Mouse (Mus musculus) MEL (cell line): ENCODE measurements around the gene Plpp6. TPM values are rescaled to one million over a fixed set of nuclear protein-coding genes. Genes with fewer than 3 reads are reported as not detected.
A peak's percentile ranks its signal among the peaks of the same experiment; 100 is the strongest.

Experiments used
- DNase-seq: peaks from one replicate; pipeline ENCODE4 v3.0.0; 2011; ENCODE audit warnings: low read depth, low spot score
- H3K27ac ChIP-seq: 2 replicates; pipeline ENCODE4 v1.5.1; 2012; ENCODE audit warnings: low read depth, mild to moderate bottlenecking, control low read depth, low read length, moderate library complexity; ENCODE audit not compliant: control insufficient read depth
- H3K27me3 ChIP-seq, 2 experiments: fragments of 150-350 bp in 1 of 2; sonication (generic) in 1 of 2; 2 replicates each; pipeline ENCODE4 v1.6.1; 2012; ENCODE audit warnings: low read length in 2 of 2, mild to moderate bottlenecking in 2 of 2, improper control_type of control experiment in 1 of 2, moderate library complexity in 1 of 2; ENCODE audit not compliant: insufficient read depth in 2 of 2, control insufficient read depth in 1 of 2
- H3K36me3 ChIP-seq, 2 experiments: 2 replicates each; pipeline ENCODE4 v1.6.1; 2012 to 2014; ENCODE audit warnings: low read length in 2 of 2, improper control_type of control experiment in 1 of 2, inconsistent platforms in 1 of 2, mild to moderate bottlenecking in 1 of 2; ENCODE audit not compliant: insufficient read depth in 2 of 2, control insufficient read depth in 1 of 2
- H3K4me1 ChIP-seq, 2 experiments: fragments of 150-350 bp in 1 of 2; sonication (generic) in 1 of 2; 2 replicates each; pipeline ENCODE4 v1.6.1; 2012; ENCODE audit warnings: low read length in 2 of 2, improper control_type of control experiment in 1 of 2, mild to moderate bottlenecking in 1 of 2; ENCODE audit not compliant: insufficient read depth in 2 of 2, control insufficient read depth in 1 of 2
- H3K4me3 ChIP-seq, 2 experiments: fragments of 150-350 bp in 1 of 2; sonication (generic) in 1 of 2; 2 replicates each; pipeline ENCODE4 v1.5.1; 2012; ENCODE audit warnings: low read depth in 2 of 2, low read length in 2 of 2, mild to moderate bottlenecking in 2 of 2, moderate library complexity in 2 of 2, control low read depth in 1 of 2, improper control_type of control experiment in 1 of 2; ENCODE audit not compliant: control insufficient read depth in 1 of 2, insufficient read depth in 1 of 2
- H3K79me2 ChIP-seq: 2 replicates; pipeline ENCODE4 v1.6.1; 2012; ENCODE audit warnings: mild to moderate bottlenecking, low read length, moderate library complexity; ENCODE audit not compliant: control insufficient read depth, poor library complexity, insufficient read depth
- H3K9ac ChIP-seq: 2 replicates; pipeline ENCODE4 v1.6.1; 2012; ENCODE audit warnings: low read depth, mild to moderate bottlenecking, control low read depth, low read length, moderate library complexity; ENCODE audit not compliant: control insufficient read depth, poor library complexity, severe bottlenecking
- H3K9me3 ChIP-seq: fragments of 150-350 bp; sonication (generic); replicated peaks from 2 replicates; pipeline ENCODE4 v1.6.1; 2012; ENCODE audit warnings: mild to moderate bottlenecking, low read length, improper control_type of control experiment, moderate library complexity; ENCODE audit not compliant: insufficient read depth
- CTCF ChIP-seq, 3 experiments: IDR thresholded peaks in 2 of 3; conservative IDR thresholded peaks in 1 of 3; 2 replicates each; pipeline ENCODE4 v1.5.1; 2011 to 2012; ENCODE audit warnings: low read length in 3 of 3, low read depth in 2 of 3, mild to moderate bottlenecking in 2 of 3, improper control_type of control experiment in 1 of 3, inconsistent platforms in 1 of 3, mixed read lengths in 1 of 3, moderate library complexity in 1 of 3; ENCODE audit not compliant: control insufficient read depth in 1 of 3, insufficient read depth in 1 of 3, poor library complexity in 1 of 3, severe bottlenecking in 1 of 3
- ELF1 ChIP-seq: IDR thresholded peaks from 2 replicates; pipeline ENCODE4 v1.6.1; 2014; ENCODE audit warnings: low read depth, mild to moderate bottlenecking, inconsistent platforms, low read length, improper control_type of control experiment, moderate library complexity
- GABPA ChIP-seq: IDR thresholded peaks from 2 replicates; pipeline ENCODE4 v1.6.1; 2012; ENCODE audit warnings: low read depth, mild to moderate bottlenecking, inconsistent platforms, low read length, improper control_type of control experiment, moderate library complexity
- HCFC1 ChIP-seq: IDR thresholded peaks from 2 replicates; pipeline ENCODE4 v1.6.1; 2012; ENCODE audit warnings: low read depth, mild to moderate bottlenecking, inconsistent platforms, low read length, improper control_type of control experiment, moderate library complexity
- MAFK ChIP-seq: IDR thresholded peaks from 2 replicates; pipeline ENCODE4 v1.6.1; 2011; ENCODE audit warnings: low read depth, mild to moderate bottlenecking, low read length, improper control_type of control experiment, borderline replicate concordance
- MXI1 ChIP-seq: IDR thresholded peaks from 2 replicates; pipeline ENCODE4 v1.6.1; 2011; ENCODE audit warnings: mild to moderate bottlenecking, low read depth, low read length, improper control_type of control experiment
- NELFE ChIP-seq: IDR thresholded peaks from 2 replicates; pipeline ENCODE4 v1.6.1; 2011; ENCODE audit warnings: low read depth, low read length, improper control_type of control experiment
- NRF1 ChIP-seq: IDR thresholded peaks from 2 replicates; pipeline ENCODE4 v1.6.1; 2014; ENCODE audit warnings: low read depth, mild to moderate bottlenecking, inconsistent platforms, low read length, improper control_type of control experiment, moderate library complexity; ENCODE audit not compliant: poor library complexity, insufficient read depth, severe bottlenecking
- POLR2AphosphoS2 ChIP-seq: IDR thresholded peaks from 2 replicates; pipeline ENCODE4 v1.6.1; 2011; ENCODE audit warnings: low read length, improper control_type of control experiment
- POLR2AphosphoS5 ChIP-seq: IDR thresholded peaks from 2 replicates; pipeline ENCODE4 v1.6.1; 2012; ENCODE audit warnings: low read depth, borderline replicate concordance, mild to moderate bottlenecking, inconsistent platforms, low read length, moderate library complexity, mixed read lengths
- RAD21 ChIP-seq: IDR thresholded peaks from 2 replicates; pipeline ENCODE4 v1.6.1; 2011; ENCODE audit warnings: mild to moderate bottlenecking, low read depth, low read length, improper control_type of control experiment
- SMC3 ChIP-seq: IDR thresholded peaks from 2 replicates; pipeline ENCODE4 v1.6.1; 2011; ENCODE audit warnings: low read depth, low read length, improper control_type of control experiment
- USF1 ChIP-seq: IDR thresholded peaks from 2 replicates; pipeline ENCODE4 v1.6.1; 2014; ENCODE audit warnings: low read depth, mild to moderate bottlenecking, inconsistent platforms, low read length, improper control_type of control experiment, moderate library complexity
- USF2 ChIP-seq, 2 experiments: IDR thresholded peaks; 2 replicates each; pipeline ENCODE4 v1.6.1; 2011 to 2012; ENCODE audit warnings: improper control_type of control experiment in 2 of 2, low read length in 2 of 2, borderline replicate concordance in 1 of 2, inconsistent platforms in 1 of 2, low read depth in 1 of 2, mild to moderate bottlenecking in 1 of 2; ENCODE audit not compliant: insufficient read depth in 1 of 2
- ZC3H11A ChIP-seq: IDR thresholded peaks from 2 replicates; pipeline ENCODE4 v1.6.1; 2012; ENCODE audit warnings: low read depth, mild to moderate bottlenecking, inconsistent platforms, low read length, improper control_type of control experiment
- ZKSCAN1 ChIP-seq: IDR thresholded peaks from 2 replicates; pipeline ENCODE4 v1.6.1; 2012; ENCODE audit warnings: low read depth, mild to moderate bottlenecking, inconsistent platforms, low read length, improper control_type of control experiment, moderate library complexity
- ZMIZ1 ChIP-seq: IDR thresholded peaks from 2 replicates; pipeline ENCODE4 v1.6.1; 2012; ENCODE audit warnings: low read depth, mild to moderate bottlenecking, inconsistent platforms, low read length, improper control_type of control experiment, moderate library complexity
- polyA plus RNA-seq, 2 experiments: library from polyadenylated mRNA; stranded (reverse) in 1 of 2; unstranded in 1 of 2; fragments of >175 nt in 1 of 2; fragments of >200 nt in 1 of 2; gene quantifications; 2 replicates each; pipeline versions ENCODE4 v1.2.1 to v1.2.4; 2012; ENCODE audit warnings: low replicate concordance in 2 of 2, low read depth in 1 of 2; ENCODE audit not compliant: insufficient read length in 2 of 2, insufficient read depth in 1 of 2, missing spikeins in 1 of 2
- total RNA-seq: library from RNA; depleted of rRNA; stranded (reverse); fragments of 300-350 nt; gene quantifications from 2 replicates; pipeline ENCODE4 v1.2.3, GENCODE M21; 2012

Plpp6 gene
- total and polyA plus RNA-seq, 3 experiments = 0.08 to 1.9 TPM; not detected in 1

DNA sequence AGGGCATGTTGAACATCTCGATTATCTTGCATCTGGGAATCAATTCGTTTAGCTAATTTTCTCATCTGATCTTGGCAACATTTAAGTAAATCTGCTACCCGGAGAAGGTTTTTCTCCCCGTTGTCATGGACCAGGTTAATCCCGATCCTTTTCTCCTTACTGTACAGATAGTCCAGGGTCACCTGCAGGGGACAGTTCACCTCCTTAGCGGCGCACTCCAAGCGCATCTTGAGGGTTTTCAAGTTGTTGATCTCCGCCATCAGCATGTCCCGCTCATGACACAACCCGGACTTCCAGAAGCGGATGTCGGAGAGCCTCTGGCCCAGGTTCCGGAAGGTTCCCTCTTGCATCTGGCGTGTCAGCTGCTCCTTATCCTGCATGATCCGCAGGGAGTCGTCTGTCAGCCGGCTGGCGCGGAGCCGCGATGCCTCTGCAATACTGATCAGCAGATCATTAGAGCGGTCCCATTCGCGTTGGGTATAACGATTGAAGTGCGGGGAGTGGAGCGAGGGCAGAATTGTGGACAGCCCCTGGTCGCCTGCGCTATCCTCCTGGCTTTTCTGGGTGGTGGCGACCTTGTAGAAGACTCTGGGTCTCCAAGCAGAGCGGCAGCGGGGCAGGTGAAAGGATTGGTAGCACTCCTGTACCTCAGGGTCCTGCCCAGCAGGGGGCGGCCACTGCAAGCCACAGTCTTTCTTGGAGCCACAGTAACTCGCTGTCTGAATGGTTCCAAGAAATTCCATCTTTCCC lies 11.3 kb downstream of the Plpp6 start:
- TF ChIP-seq ZC3H11A (peak; percentile 69), SMC3 (peak; percentile 88), CTCF (IDR thresholded peaks at IDR 0.05 in 2 of 3, conservative IDR thresholded peaks at IDR 0.05 in 1 of 3; ENCODE audit: control insufficient read depth in 1 of 3, insufficient read depth in 1 of 3, low read depth in 2 of 3, low read length in 3 of 3, poor library complexity in 1 of 3, severe bottlenecking in 1 of 3) (peak; percentile 68 to 87 (median 73)), RAD21 (peak; percentile 77), MAFK (no peak)
- TF ChIP-seq, all 39 proteins: peak for 4
- DNase-seq = peak; percentile 46
- H3K27me3 ChIP-seq = peaks cover 3 to 6% of the 10 kb centered on the region in 2 experiments
- no peaks in the 10 kb centered on the region for H3K79me2 ChIP-seq
- H3K36me3 ChIP-seq = no peaks in the 10 kb centered on the region
- no peaks in the 10 kb centered on the region for H3K9me3 ChIP-seq
- H3K4me1 ChIP-seq = no peaks in the 10 kb centered on the region
- H3K27ac ChIP-seq = no peak overlapping the region
- H3K4me3 ChIP-seq = no peak overlapping the region
- H3K9ac ChIP-seq = no peak overlapping the region

DNA sequence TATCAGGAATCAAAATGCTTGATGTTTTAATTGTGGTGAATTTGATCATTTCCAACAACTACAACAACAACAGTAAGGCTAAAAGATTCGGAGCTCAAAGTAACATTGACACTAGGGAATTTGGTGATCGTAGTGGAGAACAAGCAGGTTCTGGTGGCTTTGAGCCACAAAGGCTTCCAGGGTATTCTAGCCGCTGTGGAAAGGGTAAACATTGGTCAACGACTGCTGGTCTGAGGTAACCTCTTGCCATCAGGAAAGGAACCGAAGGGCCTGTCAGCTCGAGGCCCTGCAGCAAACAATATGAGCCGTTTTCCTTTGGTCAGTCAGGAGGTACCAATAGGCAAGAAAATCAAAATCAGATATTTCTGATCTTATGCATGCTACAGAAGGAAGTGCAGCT lies 18.9 kb downstream of the Plpp6 start:
- H3K4me1 ChIP-seq = no peaks in the 10 kb centered on the region
- no peak overlapping the region for H3K9ac ChIP-seq
- no peak for DNase-seq
- H3K36me3 ChIP-seq = no peaks in the 10 kb centered on the region
- no peak overlapping the region for H3K27ac ChIP-seq
- H3K9me3 ChIP-seq = no peaks in the 10 kb centered on the region
- no peak overlapping the region for H3K4me3 ChIP-seq
- H3K27me3 ChIP-seq = peaks cover 1 to 11% of the 10 kb centered on the region in 2 experiments
- no peaks in the 10 kb centered on the region for H3K79me2 ChIP-seq
- TF ChIP-seq NRF1 (no peak), GABPA (no peak), RAD21 (no peak), USF2 (IDR thresholded peaks at IDR 0.05; ENCODE audit: borderline replicate concordance in 1 of 2, insufficient read depth in 1 of 2, low read depth in 1 of 2, low read length in 2 of 2) (no peak), MXI1 (no peak), POLR2AphosphoS5 (no peak), ZMIZ1 (no peak), HCFC1 (no peak), USF1 (no peak), ELF1 (no peak), CTCF (IDR thresholded peaks at IDR 0.05 in 2 of 3, conservative IDR thresholded peaks at IDR 0.05 in 1 of 3; ENCODE audit: control insufficient read depth in 1 of 3, insufficient read depth in 1 of 3, low read depth in 2 of 3, low read length in 3 of 3, poor library complexity in 1 of 3, severe bottlenecking in 1 of 3) (no peak), POLR2AphosphoS2 (no peak), NELFE (no peak), MAFK (no peak), ZKSCAN1 (no peak)
